Mouse (Mus musculus): ENCODE results near the gene Crip1. TPM values are rescaled to one million over a fixed set of nuclear protein-coding genes. Genes with fewer than 3 reads are reported as not detected.
A peak's percentile ranks its signal among the peaks of the same experiment; 100 is the strongest.

The Crip1 gene
- total RNA-seq, 2 experiments from 2014 or later: 44.1 to 71.1 TPM

DNA sequence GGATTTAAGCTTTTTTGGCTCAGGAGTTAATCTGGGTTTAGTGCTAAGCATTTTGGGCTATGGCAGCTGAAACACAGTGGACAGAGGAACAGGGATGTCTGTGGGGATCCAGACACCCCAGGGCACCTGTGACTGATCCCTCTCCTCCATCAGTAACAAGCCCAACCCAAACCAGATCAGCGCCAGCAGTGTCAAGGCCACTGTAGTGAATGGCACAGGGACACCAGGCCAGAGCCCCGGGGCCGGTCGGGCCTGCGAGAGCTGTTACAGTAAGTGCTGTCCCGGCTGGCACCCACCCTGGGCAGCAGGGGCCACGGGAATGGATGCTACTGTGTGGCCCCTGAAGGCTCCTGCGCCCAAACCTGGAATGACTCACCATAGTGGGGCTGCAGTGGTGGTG, 15.4 kb upstream of the Crip1 start:
- DNase-seq: peak in 1 of 2 experiments; percentile 40

DNA sequence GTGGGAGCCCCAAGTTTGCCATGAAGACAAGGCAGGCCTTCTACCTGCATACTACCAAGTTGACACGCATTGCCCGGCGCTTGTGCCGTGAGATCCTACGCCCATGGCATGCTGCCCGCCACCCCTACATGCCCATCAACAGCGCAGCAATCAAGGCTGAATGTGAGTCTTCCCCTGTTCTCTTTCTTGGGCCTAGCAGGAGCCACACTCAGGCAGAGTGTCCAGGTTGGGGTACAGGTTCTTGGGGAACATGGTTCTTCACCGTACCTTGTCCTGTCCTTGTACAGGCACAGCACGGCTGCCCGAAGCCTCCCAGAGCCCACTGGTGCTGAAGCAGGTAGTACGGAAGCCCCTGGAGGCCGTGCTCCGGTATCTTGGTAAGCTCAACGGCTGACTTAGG, 14.5 kb upstream of the Crip1 start:
- DNase-seq: no peak

DNA sequence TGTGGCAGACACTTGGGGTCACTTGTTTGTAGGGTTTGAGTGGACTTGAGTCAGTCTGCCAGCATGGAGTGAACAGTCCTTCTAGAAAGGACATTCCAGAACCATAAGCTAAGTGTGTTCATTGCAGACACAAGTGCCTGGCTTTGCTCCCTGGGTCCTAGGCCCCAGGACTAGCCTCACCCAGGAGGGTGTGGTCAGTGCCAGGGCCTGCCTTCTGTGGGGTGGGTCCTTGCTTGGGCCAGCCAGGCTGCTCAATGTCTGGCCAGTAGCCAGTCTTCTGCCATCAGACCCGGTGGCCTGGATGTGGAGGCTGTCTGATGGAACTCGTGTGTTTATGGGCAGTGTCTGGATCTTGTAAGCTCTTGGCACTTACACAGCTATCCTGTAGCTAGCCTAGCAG, 13.5 kb upstream of the Crip1 start:
- DNase-seq: peak in 1 of 2 experiments; percentile 57

DNA sequence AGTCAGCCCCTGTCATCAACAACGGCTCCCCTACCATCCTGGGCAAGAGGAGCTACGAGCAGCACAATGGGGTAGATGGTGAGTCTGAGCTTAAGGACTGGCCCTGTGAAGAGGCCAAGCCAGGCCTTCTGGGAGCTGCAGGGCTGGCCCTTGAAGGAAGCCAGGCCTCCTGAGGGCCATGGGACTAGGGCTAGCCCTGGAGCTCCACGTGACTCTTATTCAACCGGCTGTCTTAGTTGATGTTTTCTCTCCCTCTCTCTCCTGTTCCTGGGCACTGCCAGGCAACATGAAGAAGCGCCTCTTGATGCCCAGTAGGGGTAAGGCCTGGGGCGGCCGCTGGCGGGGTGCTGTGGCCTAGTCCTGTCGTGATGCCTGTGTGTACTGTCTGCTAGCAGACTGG, 12.9 kb upstream of the Crip1 start:
- DNase-seq: no peak

DNA sequence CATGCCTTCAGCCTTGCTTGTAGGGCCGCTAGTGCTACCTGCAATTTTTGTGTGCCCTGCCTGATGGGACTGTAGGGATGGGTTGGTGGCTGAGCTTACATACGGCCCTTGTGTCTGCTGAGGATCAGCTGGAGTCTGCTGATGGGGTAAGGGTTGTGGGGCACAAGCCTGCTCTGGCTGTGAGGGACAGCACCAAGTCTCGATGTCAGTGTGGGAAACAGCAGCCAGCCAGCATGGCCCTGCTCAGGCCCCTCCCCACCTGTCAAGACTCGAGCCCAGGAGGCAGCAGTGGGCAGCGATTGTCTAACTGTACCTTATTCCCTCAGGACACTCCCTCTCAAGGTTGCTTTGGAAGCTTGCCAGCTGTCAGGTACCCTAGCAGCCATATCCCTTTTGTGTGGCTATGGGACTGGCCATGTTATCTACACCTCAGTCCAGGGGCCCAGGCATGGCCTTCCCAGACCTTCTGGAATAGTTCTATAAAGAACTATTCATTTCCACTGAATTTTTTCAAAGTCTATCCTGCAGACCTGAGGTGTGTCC, 12.2 kb upstream of the Crip1 start:
- DNase-seq: no peak

DNA sequence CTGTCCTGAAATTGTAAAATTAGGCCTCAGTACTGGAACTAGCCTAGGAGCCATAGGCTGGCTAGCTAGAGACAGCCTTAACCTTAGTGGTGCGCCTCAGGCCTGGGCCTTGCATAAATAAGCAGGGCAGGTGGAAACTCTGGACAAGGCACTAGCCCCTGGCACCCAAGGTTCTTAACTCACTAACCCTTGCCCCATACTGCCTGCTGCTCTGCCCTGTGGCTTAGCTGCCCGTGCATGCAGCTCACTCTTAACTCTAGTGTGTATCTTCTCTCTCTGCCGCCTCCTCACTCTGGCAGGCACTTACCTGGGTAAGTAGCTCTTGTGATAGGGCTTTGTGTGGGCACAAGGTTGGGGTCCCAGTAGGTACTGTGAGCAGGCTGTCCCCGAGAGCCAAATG, 11.6 kb upstream of the Crip1 start:
- no peak for DNase-seq

DNA sequence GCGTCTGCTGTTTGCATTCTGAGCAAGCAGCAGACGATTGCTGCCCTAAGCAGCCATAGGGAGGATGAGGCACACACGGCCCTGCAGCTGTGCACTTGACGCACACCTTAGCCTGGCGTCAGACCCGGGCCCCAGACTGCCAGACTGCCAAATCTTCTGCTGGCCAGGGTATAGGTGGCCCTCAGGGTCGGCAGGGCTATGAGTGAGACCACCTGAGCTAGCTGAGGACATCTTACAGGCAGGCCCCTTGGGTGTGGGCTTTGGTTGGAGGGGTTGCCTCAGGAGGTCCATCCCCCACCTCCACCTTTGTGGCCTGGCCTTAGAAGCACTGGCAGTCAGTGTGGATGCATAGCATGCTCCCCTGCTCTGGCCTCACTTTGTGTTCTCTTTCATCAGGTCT, 10.7 kb upstream of the Crip1 start:
- DNase-seq: no peak

DNA sequence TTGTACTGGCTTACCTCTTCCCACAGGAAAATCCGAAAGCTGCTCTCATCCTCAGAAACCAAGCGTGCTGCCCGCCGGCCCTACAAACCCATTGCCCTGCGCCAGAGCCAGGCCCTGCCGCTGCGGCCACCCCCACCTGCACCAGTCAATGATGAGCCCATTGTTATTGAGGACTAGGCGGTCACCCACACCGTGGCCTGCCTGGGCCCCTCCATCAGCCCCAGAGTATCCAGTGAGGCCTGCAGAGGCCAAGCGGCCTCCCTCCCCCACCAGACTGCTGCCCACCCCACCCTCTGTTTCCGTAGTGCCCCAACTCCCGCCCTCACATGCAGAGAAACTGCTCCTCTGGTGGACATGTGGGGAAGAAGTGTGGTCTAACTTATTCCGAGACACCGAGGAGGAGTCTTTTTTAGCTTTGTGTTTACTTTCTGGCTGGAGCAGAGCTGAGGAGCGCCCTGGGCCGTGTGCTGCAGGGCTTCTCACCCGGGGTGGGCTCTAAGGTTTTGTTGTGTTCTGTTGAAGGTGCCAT, 9.6 kb upstream of the Crip1 start:
- no peak for DNase-seq

DNA sequence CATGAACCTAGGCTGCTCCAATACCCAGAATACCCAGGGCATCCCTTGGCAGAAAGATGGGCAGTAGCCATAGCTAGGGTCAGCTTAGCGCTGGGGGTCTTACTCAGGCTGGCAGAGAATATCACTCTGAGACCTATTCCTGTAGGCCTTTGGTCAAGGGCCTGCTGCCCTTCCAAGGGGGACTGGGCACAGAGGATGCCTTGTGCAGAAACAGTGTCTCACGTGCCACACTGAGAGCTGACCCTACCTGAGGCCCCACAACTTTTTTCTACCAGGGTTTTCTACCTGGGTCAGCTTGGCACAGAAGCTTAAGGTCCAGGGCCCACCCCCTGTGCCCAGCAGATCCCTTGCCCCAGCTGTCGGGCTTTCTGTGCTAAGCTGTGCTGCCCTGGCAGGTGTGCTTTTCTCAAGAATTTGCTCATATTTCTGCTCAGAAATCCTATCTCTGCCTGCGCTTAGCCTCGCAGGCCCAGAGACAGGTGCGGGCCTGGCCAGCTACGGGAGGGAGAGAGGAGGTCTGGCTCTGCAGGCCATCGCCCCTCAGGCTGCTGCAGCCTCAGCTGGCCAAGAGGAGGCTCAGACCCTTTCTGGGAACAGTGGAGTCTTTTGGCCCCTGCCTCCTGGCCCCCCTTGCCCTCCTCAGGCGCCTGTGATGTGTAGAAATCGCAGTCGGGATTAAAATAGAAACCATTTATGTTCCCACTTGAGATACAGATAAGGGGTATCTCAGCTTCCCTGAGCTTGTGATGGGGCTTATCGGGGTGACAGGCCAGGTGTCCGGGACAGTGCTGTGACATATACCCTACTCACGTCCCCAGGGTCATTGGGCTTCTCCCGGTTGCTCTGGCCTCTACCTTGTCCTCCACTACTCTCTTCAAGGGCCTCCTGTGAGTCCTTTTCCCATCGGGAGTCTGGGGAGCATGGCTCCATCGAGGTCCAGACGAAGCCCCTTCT, 8.6 kb upstream of the Crip1 start:
- no peak for DNase-seq

DNA sequence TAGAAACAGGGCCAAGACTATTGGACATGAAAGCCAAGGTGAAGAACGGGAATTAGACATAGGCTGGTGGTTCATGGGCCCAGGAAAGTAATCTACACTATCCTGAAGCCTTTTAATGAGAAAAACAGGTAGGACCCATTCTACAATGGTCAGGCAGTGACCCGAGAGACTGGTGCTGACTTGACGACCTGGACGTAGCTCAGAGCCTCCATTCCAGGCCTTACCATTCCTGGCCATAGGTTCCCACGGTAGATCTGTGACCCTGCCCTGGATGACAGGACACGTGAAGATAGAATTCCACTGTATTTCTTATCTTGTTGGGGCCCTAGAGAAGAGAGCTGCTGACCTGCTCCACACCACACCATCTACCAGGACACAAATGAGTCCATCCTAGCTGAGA, 7.8 kb upstream of the Crip1 start:
- DNase-seq: no peak

DNA sequence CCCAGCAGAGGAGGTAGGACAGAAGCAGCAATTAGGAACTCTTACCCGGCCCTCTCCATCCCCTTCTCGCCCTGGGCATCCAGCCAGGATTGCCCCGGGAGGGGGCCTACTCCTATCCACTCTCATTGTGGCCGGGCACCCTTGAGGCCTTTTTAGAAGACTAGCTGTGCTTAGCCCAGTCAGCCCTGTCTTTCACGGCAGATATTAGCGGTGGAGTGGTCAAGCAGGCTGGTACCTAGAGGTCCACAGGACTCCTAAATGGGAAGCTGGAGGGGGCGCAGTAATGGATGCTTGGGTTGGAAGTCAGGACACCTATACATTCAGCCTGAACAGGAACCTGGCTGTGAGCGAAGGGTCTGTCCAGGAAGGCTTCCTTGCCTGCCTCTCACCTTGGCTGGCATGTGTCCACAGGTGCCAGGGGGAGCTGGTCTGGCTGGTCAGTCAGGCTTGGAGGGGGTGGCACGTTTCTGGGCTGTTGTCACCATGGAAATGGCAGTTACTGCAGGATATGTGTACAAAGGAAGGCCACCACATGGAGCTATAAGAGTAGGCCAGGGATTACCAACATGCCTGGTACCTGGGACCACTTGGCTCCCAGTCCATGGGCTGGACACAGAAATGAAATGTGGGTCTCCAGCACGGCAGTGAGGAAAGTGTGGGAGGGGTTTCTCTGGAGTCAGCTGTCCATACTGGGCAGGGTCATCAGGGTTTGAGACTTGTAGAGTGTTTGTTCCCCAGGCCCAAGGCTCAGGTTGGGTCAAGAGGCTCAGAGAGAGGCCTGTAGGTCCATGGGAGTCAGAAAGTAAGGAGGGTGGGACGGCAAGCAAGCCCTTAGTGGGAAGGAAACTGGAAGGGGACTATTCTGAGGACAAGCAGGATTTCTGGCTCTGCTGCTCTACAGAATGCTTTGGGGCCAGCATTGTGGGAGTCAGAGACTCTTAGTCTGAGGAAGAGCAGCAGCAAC, 6.9 kb upstream of the Crip1 start:
- DNase-seq: no peak

DNA sequence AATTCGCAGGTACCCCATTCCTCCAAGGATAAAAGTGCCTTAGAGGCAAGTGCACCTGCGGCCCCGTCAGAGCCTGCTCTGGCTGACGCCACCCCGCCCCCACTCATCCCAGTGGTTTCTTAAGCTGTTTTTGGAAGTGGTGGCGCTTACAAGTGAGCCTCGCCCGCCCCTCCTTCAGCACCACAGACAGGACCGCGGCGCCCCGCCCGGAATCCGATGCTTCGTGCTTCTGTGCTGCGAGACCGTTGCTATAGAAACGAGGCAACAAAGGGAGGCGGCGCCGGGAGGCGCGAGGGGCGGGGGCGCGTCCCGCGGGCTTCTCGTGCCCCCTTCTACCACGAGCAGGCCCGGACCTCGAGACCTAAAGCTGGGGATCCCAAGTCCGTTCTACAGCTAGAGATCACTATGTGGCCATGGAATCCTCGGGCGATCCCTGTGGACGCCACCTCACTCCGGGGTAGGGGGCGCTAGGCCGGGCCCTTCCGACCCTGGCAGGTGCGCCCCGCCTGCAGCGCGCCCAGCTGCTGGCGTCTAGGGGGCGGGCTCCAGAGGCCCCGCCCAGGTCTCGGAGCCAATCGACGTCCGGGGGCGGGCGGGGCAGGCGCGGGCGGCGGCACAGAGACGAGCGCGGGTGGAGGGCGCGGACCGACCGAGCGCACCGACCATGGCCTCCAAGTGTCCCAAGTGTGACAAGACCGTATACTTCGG, 6.1 kb upstream of the Crip1 start, which contains the start of gene Crip2:
TSS of gene Crip2 (plus strand) at position 329 of the 708 bp plus-strand sequence.
- peak; percentile 88 to 93 for DNase-seq

DNA sequence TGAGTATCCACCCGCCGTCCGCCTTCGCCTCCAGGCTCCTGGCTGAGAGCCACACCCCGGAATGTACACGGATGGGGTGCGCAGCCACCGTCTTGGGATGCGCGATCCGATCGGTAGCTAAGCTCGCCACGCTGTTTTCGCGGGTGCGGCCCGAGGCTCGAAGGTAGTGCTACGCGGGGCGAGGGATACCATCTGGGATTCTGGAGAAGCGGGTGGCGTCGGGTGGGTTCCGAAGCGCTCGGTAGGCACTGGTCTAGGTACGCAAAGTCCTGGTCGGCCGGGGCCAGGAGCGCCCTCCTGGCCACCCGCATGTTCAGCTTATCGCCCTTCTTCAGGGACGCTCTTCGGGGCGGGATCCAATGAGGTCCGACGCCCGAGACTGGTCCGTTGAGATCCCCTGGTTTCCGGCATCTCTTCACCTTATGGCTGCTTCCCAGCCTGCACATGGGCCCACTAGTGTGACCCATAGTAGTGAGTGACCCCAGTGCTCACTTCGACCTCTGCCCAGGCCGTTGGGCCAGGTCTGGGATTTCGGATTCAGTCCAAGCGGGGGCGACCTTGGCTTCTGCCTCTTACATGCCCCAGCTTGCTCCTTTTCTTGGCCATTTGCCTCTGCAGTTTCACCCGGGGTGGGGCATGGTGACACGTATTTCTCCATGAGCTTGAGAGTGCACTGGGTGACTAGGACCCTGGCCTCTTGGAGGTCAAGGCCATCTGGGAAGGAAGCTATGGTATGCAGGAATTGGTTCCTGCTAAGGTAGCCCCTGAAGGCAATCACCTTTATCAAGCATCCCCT, 5.3 kb upstream of the Crip1 start:
- peak; percentile 59 to 60 for DNase-seq

DNA sequence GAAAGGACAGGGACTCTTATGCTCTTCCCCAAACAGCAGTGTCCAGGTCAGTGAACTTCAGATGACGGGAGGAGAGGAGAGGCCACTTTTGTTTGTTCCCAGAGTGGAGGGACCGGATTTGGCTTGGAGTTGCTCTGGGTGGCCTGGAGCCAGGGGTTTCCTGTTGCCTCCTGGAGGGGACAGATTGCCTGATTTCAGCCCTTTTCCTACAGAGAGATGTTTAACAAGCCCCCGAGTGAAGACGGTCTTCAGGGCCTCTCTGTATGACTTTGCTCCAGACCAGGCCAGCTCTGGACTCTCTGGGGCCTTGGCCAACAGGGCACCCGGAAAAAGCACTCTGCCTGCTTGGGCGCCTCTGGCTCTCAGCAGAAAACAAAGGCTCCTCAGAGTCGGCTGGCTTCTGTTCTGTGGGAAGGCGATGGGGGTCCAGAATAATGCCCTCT, 4.6 kb upstream of the Crip1 start:
- DNase-seq: peak; percentile 50 to 72

DNA sequence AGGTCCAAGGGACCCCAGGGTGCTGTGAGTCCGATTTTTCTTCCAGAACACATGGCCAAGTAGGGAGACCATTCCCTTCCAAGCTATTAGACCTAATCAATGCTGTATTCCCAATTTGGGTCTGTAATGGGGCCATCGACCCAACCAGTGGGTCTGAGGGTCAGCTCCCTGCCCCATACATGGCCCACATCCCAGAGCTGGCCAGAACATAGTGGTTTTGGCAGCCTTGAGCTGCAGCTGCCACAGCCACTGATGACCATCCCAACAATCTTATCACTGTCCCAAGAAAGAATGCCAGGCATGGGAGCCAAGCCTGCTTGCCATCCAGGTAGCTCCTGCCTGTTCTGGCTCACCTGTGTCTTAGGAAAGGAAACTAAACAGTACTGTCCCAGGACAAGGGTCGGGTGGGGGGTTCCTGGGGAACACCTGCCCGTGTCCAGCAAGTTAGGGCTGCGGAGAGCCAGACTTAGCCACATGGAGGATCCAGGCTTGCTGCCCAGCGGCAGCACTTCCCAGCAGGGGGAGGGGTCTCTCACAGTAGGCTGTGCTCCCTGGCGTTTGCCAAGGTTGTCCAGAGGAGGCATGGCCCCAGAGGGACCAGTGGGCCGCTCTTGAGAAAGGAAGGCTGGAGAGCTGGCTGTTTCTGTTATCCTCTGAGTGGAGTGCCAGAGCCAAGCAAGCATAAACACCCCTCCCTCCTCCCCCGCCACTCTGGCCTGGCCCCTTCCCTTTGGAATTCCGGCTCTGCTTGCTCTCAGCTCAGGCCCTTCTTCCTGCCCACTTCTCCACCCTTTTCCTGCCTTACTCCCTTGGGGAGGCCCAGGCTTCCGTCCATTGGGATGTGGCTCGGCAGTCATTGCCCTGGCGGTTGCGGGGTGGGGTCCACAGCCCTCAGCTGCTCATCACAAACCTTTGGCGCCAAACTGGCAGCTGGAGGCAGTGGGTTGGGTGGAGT, 3.8 kb upstream of the Crip1 start:
- peak; percentile 66 to 78 for DNase-seq

DNA sequence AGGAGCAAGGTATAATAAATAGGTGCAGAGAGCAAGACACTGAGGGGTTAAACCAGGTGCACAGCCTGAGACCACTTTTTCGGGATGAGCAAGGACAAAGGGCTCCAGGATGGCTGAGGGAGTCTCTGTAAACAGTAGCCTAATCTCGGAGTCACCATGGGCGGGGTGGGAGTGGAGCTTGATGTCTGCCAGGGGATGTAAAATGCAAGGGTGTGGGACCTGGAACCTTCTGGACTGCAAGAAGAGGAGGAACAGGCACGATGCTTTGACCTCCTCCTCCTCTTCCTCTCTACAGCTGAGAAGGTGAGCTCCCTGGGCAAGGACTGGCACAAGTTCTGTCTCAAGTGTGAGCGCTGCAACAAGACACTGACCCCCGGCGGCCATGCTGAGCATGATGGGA, 3.0 kb upstream of the Crip1 start:
- DNase-seq: no peak

DNA sequence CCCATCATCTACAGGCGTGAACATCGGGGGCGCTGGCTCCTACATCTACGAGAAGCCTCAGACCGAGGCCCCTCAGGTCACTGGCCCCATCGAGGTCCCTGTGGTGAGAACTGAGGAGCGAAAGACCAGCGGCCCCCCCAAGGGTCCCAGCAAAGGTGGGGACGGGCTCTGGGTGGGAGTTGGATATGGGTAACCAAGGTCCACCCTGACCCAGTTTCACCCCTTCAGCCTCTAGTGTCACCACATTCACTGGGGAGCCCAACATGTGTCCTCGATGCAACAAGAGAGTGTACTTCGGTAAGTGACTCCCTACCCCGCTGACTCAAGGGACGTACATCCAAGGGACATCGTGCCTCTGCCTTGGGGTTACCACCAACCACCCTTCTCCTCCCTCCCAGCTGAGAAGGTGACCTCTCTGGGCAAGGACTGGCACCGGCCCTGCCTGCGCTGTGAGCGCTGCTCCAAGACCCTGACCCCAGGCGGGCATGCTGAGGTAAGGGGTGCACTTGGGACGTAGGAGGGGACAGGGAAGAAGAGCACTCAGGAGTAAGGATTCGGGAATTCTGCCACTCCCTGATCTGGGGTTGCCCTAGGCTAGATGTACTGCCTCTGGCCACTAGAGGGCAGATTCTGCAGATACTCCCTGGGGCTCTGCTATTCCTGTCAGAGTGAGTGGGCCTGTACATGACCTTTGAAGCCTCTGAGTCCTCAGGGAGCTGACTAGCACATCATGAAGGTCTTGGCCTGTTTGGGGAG, 1.9 kb upstream of the Crip1 start:
- peak; percentile 55 to 70 for DNase-seq

DNA sequence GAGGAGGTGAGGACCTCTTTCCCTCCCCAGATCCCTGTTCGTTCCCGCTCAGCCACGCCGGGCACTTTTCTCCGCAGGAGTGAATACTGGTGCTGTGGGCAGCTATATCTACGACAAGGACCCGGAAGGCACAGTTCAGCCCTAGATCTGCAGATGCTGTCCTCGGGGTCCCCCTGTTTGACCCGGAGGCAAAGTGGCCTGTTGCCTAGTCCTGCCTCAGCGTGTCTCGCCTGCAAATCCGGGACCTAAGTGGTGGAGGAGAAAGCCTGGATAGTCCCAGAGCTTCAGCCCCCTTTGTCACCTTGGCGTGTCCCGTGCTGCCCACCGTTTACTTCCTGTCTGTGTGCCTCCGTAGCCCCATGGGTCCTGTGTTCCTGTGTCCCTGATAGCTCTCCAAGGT, 1.2 kb upstream of the Crip1 start:
- DNase-seq: no peak

DNA sequence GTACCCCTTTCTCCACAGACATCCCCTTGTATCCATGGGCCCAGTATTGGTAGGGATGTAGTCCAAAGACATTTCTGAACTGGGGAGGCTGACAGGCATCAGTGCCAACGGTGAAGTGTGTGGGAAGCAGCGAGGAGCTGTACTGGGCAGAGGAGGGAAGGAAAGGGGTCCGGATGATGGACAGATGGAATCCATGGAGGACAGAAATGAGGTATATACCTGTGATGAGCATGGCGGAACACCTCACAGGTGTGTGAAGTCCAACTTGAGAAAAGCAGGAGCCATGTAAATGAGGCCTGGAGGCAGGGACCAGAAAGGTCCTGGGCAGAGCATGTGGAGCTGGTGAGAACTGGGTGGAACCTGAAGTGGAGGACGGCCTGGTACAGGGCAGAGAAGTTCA, 525 bp upstream of the Crip1 start:
- DNase-seq: no peak

All from adrenal gland, postnatal 36 days (tissue).